Mouse (Mus musculus) frontal cortex, postnatal 10 days (tissue): ENCODE results near the gene Meaf6.

Experiments used
- DNase-seq, 2 experiments: peaks; one replicate each; pipeline ENCODE4 v3.0.0; 2022; ENCODE audit warnings: low spot score in 2 of 2, mixed read lengths in 1 of 2

Meaf6 gene

DNA sequence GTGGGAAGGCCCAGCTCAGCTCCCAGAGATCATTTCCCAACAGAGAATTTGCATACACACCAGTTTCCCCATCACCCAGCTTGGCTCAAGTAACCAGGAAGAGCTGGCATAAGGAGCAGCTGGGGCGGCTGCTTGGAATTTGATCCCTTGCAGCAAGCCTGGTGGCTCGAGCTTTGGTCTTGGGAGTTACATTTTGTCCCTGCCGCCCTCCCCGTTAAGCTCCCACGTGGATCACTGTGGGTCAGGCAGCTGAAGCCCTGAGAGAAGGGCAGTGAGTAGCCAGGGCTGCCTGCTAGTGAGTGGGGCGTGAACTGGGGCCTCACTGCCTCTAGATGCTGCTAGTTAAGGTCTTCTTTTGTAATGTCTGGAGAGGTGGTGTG, 30.8 kb downstream of the Meaf6 start:
- no peak for DNase-seq

DNA sequence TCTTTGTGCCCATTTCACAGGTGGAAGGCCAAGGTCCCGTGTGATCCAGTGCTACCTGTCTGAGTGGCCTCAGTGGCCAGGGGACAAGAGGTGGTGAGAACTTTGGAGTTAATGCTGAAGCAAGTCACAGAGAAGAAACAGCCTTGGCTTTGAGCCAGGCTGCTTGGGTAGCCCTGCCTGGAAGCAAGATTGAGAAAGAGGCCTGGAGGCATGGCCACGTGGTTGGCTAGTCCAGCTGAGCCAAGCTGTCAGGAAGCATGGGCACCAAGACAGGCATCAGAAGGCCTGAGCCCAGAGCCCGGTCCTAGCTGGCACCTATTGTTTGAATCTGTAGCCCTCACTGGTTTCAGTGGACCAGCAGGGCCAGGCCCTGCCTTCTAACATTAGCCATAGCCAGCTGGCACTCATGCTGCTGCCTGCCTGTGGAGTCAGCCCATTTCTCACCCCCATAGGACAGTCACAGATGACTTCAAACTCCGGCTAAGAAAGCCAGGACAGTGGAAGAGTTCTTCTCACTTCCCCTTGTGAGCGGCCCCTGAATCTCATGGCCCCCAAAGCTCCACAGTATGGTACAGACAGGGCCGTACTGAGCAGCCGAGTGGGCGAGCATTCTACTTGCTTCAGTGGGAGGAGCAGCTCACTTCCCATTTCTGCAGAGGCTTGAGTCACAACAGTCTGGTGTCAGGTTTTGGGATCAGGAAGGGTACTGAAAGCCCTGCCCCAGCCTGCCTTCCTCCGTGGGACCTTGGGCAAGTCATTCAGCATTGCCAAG, 31.3 kb downstream of the Meaf6 start:
- DNase-seq, result peak; percentile 64 to 67

DNA sequence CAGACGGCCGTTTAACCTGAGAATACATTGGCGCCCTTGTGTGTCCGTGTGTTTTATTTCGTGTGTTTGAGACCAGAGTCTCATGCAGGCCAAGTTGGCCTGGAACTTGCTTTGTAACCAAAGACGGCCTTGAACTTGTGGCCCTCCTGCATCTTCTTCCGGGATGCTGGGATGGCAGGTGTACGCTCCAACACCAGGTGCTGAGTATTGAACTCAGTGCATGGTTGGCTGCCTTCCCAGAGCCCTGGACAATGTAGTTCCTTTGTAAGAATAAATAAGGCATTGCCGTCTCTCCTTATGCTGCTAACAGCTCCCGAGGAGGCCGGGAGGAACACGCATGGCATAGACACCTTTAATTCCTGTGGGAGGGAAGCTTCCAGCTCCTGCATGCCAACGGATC, 32.0 kb downstream of the Meaf6 start:
- no peak for DNase-seq

DNA sequence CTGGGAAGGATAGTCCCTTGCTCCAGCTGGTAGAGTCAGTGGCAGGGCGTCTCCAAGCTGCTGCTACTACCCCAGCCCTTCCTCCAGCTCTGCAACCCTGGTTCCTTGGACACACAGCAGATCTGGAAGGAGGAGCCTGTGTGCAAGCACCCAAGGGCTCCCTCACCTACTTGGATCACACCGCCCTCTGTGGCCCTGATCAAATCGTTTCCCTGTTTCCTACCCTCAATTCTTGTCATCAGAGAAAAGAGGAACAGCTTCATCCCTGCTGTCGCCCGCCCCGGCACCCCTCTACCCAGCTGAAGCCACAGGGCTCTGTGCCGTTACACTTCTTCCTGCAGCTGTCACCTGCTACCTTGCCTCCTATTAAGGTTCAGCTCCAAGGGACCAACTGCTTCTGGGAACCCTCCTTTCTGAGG, 33.0 kb downstream of the Meaf6 start:
- no peak for DNase-seq

DNA sequence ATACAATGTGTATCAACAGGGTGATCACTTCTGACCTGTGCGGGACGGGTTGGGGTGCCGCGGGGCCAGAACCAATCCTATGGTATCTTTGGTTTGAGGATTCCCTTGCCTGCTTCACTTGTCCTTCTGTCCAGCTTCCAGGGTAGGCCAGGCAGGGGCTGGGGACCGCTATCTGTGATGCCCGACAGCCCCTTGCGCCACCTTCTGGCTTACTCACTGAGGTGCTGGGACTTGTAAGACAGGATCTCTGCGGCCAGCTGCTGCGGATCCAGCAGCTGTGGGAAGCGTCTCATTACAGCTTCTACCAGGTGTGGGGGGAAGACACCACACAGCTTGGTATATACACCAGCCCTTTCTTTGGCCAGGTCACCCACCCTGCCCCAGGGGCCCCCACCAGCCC, 34.1 kb downstream of the Meaf6 start:
- no peak for DNase-seq

DNA sequence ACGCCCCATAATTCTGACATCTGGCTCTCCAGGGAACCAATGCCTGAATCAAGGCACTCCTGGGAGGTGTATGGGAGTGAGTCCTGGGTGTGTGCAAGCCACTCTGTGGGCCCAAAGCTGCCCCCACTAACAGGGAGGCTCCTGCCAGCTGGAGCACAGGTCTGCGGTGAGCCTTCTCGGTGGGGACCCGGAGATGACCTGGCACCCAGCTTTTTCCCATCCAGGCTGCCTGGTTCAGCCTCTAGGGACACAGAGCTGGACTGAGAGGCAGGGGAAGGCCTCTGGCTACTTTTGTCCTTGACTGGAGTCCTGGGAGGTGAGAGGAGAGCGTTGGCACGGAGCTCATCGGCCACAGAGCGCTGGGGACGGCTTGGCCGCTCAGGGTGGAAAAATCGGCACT, 34.8 kb downstream of the Meaf6 start:
- DNase-seq, result no peak

DNA sequence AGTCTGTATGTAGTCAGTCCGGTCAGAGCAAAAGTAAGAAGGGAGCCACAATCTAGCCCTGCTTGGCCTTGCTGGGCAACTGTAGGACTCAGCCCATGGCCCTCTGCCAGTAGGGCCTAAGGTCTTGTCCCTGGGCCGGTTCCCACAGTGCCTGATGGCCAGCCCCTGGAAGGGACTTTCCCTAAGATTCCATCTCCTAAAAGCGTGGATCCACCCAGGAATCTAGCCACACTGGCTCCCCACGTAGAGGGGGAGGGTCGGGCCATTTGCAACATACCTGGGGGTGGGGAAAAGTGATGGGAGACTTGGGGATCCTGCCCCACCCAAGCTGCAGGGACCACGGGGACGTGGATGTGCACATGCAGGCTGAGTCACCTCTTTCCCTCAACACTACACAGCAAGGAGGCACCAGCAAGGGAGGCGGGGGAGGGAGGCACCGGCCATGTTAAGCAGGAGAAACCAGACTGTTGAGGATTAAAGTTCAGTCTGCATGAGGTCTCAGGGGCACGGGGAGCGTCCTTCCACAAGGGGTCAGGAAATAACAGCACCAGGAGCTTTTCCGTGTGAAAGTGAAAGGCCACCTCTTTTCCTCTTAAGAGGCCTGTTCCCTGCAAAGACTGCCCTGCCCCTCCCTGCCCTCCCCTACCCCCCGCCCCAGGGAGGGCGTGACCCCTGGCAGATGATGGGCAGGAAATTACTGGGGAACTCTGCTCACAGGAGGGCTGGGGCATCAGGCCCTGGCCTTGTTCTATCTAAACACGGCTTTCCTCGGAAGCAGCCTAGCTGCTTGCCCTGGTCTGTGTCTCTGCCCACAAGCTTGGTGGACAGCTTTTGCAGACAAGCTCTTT, 37.7 kb downstream of the Meaf6 start:
- DNase-seq, result no peak

DNA sequence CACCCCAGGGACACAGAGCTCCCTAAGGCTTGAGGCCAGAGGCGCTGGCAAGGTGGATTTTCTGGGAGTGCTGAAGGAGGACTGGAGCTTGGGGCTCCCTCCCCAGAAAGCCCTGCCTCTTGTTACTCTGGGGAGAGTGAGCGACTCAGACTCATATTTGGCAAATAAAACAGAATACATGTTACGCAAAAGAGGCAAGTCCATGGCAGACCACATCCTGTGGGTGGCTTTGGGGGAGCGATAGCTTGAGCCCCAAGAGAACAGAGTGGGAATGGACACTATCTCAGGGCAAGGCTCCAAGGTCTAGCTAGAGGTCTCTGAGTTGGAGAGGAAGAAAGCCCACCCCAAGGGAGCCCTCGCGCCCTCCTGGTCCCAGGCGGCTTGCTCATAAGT, 38.3 kb downstream of the Meaf6 start:
- DNase-seq, result no peak

DNA sequence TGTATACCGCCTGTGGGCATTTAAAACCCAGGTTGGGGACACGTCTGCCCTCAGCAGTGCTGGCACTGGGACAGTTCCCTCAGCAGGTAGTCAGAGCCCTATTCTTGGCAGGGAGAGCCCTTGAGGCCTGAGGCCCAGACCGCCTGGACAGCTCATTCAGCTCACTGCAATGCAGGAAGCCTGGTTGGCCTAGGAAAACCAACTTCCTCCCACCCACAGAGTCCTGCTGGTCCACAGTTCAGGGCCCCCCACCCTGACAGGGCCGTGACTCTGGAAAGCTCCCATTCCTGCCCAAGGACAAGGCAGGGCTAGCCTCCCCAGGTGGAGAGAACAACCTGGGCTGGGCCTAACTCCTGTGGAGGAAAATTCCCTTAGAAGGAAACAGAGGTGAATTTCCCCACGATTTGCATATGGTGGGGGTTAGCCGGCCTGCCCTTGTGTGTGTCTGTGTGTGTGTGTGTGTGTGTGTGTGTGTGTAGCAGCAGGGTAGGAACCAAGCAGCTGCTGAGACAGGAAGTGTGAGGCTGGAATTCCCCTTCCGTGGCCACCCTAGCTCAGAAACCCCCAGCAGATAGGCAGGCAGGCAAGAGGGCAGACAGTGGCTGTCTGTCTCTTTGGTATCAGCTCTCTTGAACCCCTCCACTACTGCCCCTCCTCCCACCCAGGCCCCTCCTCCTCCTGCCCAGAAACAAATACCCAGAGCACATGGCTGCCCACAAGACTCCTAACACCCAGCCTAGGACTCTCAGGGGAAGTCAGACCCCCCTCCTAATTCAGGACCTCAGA, 39.7 kb downstream of the Meaf6 start:
- DNase-seq, result no peak

DNA sequence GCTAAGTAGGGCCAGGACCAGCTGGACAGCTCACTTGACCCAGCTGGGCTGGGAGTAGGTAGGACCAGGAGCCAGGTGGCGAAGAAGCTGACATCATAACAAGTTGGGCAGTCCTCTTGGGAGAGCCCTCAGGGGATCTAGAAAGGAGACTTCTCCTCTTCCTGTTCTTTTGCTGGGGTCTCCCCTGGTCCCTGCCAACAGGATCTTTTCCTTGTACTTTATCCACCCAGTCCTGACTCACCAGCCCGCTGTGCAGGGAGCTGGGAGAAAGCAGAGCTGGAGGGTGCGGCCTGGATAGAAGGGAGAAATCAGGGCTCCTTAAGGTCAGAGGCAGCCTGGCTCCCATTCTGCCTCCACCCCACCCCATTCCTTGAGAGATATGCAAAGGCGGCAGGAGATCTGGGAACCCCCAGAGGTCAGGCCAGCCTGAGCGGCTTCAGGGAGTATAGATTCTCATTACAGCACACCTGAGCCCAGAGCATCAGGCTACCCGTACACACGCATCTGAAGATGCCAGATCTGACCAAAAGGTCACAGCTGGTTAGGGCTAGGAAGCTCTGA, 40.5 kb downstream of the Meaf6 start:
- DNase-seq, result no peak

DNA sequence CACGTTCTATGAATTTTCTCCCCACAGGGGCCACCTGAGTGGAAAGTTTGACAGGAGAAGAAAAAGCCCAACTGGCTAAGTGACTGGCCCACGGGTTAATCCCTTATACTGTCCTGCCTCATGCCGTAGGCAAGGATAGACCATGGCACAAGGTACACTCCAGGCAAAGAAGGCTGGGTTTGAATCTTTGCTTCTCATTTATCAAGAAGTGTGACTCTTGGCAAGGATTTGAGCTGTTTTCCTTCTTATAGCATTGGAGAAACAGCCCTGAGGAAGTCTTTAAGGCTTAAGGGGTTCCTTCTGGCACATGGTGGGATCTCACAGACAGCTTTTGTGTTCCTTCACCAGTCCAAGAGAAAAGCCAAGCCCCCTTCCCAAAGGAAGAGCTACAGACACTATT, 41.3 kb downstream of the Meaf6 start:
- DNase-seq, result no peak

DNA sequence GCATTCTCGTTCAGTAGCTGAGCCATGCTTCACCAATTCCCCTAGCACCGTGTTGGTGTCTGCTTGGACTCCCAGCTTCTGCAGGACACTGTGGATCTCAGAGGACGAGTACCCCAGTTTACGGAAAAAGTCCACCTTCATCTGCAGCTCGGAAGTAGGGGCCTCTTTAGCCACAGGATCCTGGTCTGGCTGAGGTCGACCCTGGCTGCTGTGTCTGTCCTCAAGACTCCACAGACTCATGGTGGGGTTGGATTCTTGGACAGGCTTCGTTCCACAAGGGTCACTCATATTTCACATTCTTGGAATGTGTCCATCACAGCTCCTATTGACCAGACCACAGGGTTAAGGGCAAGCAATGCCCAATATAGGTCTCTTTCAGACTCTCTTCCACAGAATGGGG, 41.8 kb downstream of the Meaf6 start:
- DNase-seq, result no peak

DNA sequence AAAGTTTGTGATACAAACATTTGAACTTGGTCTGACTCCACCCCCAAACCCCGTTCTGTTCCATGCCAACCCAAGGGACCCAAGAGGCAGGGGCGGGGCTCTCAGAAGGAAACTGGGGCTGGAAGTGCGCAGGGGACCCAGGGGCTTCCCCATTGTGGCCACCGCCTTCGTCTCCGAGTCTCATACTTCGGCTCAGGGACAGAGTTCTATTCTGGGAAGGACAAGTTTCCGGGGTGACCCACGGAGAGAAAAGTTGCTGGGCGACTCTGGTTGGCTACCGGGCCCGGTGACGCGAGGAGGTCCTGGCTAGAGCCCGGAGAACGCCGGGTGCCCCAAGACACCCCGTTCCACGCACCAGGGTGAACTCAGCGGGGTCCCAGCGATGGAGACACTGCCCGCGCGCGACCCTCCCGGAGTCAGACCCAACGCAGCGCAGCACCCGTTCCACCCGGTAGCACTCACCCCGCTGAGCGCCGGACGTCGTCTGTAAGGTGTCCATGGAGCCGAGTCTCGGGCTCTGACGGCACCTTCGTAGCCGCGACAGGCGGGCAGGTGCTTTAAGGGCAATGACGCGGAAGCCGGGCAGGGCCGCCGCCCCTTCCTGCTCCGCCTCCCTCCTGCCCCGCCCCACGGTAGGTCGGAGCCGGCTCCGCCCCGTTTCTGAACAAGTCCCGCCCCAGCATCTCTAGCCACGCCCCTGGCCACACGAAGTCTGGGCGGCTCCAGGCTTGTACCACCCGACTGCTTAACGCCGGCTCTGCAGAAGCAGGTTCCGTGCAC, 42.6 kb downstream of the Meaf6 start, which contains the start of gene Zc3h12a:
Gene Zc3h12a, minus strand, starts transcription at position 536 of the 780 bp plus-strand sequence.
- DNase-seq, result peak in 1 of 2 experiments; percentile 67

DNA sequence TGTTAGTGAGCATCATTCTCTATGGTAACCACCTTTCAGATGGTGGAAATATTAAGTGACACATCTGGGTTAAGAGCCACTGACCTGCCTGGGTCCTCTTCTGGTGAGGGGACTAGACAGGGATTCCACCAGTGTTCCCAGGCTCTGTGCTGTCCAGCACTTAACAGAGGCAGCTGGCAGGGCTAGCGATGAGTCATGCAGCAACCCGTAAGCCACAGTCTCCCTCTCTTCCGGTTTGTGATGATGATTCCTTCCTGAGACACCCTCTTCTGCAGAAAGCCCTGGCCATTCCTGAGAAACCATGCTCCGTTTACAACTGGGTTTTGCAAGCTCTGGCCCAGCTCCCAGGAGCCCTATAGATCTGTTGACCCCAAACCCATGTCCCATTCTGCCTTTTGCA, 46.6 kb downstream of the Meaf6 start:
- DNase-seq, result no peak

DNA sequence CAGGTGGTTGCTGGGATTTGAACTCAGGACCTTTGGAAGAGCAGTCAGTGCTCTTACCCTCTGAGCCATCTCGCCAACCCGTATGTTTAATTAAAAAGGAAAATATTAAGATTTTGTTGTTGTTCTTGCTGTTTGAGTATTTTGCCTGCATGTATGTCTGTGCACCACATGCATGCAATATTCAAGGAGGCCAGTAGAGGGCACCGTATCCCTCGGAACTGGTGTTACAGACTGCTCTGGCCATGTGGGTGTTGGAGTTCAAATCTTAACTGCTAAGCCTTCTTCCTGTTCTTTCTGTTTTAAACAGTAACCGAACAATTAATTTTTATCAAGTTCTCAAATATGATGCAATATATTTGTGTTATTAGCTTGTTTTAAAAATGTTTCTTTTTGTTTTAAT, 47.5 kb downstream of the Meaf6 start:
- no peak for DNase-seq

DNA sequence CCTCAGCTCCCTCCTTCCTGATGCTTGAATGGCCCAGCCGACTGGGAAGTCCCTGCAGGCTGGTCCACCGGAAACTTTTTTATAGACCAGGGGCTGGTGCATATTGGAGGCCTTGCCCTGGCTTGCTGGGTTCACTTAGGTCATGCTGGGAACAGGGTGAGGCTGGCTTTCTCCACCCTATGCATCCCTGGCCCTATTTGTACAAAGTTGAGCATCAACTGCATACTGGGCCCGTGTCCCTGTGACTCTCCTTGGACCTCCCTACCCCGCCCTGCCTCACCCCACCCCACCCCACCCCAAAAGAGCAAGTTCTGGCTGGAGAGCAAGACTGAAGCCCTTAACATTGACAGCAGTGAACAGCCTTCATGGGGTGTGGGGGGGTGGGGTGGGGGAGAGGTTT, 49.3 kb downstream of the Meaf6 start:
- no peak for DNase-seq

DNA sequence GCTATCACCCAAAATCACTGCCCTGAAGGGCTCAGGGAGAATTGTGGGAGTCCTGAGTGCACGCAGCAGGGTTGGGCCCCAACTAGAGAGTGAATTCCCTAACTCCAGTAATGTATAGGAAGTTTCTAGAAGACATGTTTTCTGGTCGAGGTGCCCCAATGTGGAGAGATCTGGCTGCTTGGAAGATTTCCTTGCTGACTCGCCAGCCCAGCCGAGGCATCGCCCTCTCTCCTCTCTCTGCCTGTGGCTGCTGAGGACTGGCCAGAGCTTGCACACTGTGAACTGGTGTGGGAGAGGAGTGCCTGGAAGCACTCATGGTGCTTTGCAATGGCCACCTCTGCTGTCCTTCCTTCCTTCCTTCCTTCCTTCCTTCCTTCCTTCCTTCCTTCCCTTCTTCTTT, 49.7 kb downstream of the Meaf6 start:
- no peak for DNase-seq

DNA sequence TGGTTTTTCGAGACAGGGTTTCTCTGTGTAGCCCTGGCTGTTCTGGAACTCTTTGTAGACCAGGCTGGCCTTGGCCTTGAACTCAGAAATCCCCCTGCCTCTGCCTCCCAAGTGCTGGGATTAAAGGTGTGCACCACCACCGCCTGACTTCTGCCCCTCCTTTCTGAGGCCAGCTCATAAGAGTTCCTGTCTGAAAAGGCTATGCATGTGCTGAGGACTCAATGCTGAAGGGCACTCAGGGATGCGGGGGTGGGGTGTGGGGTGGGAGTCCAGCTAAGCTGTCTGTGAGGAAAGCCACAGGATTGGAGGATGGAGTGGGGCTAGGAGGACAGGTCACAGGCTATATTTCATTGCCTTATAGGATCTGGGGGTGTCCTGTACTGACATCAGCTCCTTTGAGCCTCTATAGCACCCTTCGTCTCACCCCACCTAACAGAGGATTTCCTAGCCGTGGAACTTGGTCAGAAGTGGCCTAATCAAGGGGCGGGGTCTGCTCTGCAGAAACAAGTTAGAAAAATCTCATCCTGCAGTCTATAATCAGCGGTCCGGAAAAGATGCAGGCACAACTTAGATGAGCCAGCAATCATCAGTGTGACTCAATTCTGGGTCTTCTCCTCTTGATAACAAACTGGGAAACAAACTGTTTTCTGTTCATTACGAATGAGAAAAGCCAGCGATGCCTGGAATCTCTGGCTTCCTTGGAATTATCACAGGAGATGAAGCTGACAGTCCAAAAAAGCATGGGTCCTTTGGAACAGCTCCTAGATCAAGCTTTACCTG, 50.3 kb downstream of the Meaf6 start:
- no peak for DNase-seq

DNA sequence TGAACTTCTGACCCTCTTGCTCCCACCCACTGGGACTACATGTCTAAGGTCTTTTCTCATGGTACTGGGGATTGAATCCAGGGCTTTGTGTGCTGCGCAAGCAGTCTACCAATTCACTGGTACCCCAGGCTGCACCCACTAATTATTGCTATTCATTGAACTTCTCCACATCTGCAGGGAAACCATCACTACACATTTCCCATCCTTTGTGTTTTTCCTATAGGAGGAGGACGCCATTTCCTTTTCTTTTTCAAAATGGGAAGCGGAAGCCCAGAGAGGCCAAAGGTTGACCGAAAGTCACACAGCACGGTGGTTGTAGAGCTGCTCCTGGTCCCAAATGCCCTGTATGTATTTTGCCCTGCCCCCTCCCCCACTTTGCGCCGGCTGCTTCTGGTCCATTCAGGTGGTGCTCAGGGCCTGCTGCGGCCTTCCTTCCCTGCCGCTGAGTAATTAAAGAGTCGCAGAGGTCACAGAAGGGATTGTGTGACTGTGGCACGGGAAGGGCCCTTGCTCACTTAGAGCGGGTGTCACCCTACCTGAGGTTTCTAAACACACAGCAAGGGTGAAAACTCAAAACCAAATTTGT, 51.5 kb downstream of the Meaf6 start:
- no peak for DNase-seq

DNA sequence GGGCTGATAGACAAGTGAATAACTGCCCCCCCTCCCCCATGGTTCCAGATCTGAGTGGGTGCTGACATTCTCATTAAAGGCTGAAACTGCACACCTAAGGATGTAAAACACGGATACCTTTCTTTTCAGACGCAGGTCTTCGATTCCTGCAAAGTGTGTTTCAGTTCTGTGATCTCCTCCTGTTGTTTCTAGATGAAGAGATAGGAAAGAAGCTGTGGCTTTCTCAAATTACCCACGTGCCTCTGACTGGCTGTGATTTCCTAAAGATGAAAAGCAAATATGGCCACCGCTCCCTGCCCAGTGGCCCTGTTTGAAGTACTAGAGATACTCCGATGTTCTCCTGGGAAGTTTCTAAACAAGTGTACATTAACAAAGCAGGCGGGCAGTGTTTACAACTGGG, 53.4 kb downstream of the Meaf6 start:
- no peak for DNase-seq
